Mouse (Mus musculus) spleen, postnatal 4 days (tissue): Measurements from ENCODE around the gene Atp8b4.
A peak's percentile ranks its signal among the peaks of the same experiment; 100 is the strongest.
"Not testable (repeated sequence)": the region's sequence is repeated elsewhere in the genome, so short reads cannot be mapped to it uniquely, and the experiment has no call there.

Source experiments
- DNase-seq, 2 experiments: peaks; one replicate each; pipeline ENCODE4 v3.0.0; 2022; ENCODE audit warnings: low spot score in 2 of 2

The Atp8b4 gene

DNA sequence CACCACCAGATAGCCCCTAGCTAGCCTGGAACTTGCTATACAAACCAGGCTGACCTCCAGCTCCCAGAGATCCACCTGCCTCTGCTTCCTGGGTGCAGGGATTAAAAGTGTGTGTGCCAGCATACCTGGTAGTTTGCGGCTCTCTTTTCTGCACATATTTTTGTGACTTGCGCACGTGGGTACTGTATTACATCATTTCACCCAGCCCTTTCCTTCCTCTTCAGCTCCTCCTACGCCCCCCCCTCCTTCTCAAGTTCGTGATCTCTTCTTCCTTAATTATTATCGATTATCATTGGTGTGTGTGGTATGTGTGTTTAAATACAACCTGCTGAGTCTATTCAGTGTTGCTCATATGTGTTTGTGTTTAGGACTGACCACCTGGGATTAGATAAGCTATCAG, at the start of gene Atp8b4:
Atp8b4 (minus strand) TSS at position 154 of the 400 bp plus-strand sequence.
- DNase-seq, result no peak

DNA sequence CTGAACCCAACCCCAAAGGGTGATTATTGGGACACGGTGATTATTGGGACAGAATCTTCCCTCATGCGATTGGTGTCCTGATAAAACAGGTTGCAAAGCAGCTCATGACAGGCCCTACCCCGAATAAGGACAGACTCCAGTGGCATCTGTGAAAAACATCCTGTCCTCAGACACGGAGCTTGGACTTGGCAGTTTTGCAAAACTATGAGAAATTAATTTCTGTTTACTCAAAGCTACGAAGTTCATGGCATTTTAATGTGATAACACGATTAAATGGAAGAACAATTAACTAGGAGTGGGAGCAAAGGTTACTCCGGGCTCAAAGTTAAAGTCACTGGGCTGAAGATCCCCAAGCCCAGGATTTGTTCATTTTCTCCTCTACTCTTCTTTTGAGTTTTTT, 49.2 kb upstream of the Atp8b4 start:
- DNase-seq, result no peak

- no peak for DNase-seq
Measured at GRCm38 (mm10) chr2:126546392-126546791, 45.9 kb upstream of the Atp8b4 start.

DNA sequence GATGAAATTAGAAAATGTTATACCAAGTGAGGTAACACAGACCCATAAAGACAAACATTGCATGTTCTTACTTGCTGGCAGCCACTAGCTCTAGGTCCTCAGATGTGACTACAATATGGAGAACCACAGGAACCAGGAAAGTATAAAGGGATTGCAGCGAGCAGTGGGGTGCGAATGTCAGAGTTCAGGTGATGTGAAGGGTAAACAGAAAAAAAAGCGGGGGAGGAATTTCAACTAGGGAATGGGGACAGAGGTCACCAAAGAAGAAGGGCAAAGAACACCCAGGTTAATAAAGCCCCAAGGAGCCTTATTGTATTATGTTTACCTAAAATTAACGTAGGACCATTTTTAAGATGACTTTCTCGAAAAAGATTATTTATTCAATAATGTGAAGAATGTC, 44.8 kb upstream of the Atp8b4 start:
- DNase-seq, result no peak

- no peak for DNase-seq
Measured at GRCm38 (mm10) chr2:126542211-126542610, 41.7 kb upstream of the Atp8b4 start.

DNA sequence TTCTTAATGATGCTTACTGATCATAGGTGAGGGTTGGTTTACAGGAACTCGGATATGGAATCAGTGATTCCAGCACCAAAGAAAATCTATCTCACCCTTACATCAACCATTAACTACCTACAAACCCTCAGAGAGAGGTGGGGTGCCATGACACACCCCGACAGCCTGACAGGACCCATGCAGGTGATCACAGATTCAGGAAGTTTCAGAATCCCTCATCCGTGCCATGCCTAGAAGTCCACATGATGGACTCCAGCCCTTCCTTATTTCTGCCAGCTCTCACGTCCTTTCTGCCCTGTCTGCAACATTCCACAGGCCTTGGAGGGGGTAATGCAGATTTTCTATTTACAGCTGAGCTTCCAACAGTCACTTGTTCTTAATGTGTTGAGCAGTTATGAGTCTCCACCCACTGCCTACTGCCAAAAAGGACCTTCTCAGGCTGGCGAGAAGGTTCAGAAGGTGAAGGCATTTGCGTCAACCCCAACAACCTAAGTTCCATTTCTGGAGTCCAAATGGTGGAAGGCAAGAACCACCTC, 40.0 kb upstream of the Atp8b4 start:
- DNase-seq, result no peak

DNA sequence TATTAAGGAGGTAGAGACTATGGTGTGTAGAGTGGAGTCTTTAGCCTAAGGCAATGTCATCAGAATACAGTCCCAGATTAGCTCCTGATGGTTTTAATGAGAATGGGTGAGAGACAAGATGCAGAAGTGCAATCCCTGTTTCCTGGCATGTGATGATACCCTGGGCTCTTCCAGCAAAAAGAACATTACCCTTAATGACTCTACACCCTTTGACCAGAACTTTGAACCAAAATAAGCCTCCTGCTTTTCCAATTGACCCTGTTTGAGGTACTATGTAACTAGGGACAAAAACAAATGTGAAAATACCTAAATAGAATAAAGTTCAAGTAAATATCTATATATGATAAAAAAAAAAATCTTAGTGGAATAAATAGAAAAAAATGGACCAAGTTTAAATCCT, 37.2 kb upstream of the Atp8b4 start:
- no peak for DNase-seq

GRCm38 (mm10) chr2:126530581-126530980, 30.1 kb upstream of the Atp8b4 start:
- no peak for DNase-seq

DNA sequence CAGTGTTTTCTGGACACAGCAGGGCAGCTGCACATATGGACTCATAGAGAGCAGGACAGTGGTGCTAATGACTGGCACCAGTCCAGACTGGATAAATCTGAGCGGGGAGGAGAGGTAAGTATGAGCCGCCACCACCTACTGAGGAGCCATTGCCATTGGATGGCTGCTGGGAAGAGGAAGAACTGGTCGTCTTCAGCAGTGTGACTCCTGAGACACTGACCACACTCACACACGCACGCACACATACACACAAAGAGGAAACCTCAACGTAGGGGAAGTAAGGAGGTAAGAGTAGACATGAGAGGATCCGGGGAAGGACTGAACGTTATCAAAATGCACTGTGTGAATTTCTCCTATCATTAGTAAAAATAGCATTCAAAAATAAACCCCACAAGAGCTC, 27.0 kb upstream of the Atp8b4 start:
- no peak for DNase-seq

DNA sequence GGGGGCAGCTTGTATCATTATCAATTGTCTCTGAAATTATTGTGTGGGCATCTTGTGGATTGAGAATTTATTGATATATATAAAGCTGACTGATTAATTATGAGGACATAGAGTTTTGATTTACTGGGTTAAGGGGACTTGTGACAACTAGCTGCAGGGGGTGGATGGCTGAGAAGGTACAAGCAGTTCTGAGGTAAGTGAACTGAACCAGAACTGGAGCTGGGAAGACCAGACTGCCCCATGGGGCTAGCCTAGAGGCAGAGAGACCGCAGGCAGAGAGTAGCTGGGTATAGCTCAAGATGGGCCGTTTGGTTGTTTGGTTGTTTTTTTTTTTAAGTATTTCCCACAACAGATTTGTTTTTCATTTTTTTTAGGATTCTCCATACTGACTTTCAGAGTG, 23.8 kb upstream of the Atp8b4 start:
- no peak for DNase-seq

- not testable (repeated sequence) for DNase-seq
Measured at GRCm38 (mm10) chr2:126523101-126523745, 22.7 kb upstream of the Atp8b4 start.

DNA sequence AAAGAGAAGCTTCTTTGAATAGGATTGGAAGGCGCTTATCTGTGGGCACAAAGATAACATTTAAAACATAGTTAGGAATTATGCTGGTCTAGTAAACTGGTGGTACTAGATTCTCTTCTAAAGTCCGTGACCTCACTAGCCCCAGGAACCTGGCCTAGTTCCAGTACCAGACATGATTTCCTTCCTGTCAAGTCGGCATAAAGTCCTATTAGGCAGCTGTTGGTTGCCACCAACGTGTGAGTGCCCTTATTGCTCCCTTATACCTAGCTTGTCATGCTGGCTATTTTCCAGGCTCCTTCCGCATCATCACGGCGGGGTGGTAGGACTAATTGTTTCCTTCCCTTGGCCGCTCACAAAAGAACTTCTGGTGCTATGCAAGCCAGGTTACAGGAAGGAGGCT, 21.6 kb upstream of the Atp8b4 start:
- DNase-seq, result no peak

GRCm38 (mm10) chr2:126521471-126521870, 21.0 kb upstream of the Atp8b4 start:
- DNase-seq, result no peak

GRCm38 (mm10) chr2:126520828-126521227, 20.4 kb upstream of the Atp8b4 start:
- no peak for DNase-seq

GRCm38 (mm10) chr2:126519872-126520581, 19.6 kb upstream of the Atp8b4 start:
- no peak for DNase-seq

DNA sequence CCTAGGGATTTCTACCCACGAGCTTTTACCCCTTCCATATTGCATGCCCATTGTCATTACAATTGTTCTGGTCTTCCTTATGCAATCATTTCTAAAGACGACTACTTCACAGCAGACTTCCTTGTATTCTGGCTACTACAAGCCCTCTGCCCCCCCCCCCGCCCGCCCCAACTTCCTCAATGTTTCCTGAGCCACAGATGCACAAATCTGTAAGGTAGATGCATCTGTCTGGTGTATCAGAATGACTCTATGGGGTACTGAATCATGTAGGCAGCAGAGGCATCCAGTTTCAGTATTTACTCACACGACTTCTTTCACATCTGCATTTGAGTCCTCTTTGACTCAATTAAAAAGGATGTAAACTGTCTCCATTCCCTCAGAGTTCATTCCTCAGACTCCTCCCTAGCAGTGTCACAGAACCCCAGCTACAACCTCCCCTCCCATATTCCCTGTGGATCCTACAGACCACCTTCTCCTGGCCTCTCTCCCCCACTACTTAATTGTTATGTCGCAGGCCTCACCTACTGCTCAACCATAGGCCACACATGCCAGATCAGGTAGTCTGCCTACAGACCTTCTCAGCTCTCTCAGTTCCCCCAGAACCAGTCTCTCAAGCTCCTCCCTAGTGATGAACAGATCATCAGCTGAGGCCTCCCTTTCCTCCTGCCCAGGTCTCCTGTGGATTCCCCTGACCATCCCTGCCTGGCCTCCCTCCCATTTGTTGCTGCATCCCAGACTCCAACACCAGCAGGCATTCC, 14.8 kb upstream of the Atp8b4 start:
- no peak for DNase-seq

DNA sequence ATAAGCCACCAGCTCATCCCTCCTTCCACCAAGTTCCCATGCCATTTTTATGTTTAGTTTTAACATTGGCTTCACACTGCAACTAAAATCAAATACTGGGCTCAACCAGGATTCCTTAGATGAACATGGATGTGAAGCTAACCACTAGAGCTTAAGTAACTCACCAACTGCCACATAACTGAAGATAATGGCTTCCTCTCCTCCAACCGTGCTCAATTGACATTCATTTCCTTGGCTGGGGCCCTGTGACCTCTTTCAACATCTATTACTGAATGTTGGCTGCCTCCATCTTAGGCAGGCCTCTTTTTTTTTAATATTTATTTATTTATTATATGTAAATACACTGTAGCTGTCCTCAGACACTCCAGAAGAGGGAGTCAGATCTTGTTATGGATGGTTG, 7.8 kb upstream of the Atp8b4 start:
- no peak for DNase-seq

GRCm38 (mm10) chr2:126507477-126507876, 7.0 kb upstream of the Atp8b4 start:
- no peak for DNase-seq

DNA sequence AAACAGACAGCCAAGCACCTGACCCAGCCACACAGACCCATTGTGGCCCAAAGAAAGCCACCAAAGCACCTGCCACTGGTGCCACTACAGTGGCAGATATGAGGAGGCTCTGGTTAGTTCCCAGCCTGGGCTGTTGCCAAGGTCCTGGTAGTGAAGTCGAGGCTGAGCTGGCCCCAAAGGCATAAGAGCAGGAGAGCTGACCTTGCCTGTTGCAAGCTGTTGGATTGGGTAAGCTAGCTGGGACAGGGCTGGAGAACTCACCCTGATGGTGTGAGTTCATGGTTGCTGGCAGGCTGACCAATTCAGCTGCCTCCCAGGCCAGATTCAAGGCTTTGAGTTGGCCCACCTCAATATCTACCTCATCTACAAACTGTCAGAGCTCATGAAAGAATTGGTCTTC, 4.7 kb upstream of the Atp8b4 start:
- DNase-seq, result no peak

- DNase-seq, result peak; percentile 25 to 65
Measured at GRCm38 (mm10) chr2:126499730-126500129, 744 bp downstream of the Atp8b4 start.

GRCm38 (mm10) chr2:126498761-126499452, 1.6 kb downstream of the Atp8b4 start:
- no peak for DNase-seq

GRCm38 (mm10) chr2:126496838-126497237, 3.6 kb downstream of the Atp8b4 start:
- DNase-seq, result no peak
